18 mouse cellular contexts compared by ENCODE assay signal in genomic region chr3:101839327-101839726, GRCm38 (mm10). TPM values are rescaled to one million over a fixed set of nuclear protein-coding genes. Genes with fewer than 3 reads are reported as not detected.
DNase-seq lines count a peak whose midpoint lies in the region; ATAC-seq and TF ChIP-seq lines count a peak whose summit lies in the region.
"Had no signal": no experiment of that assay in that cellular context is flagged by ENCODE, and none has a peak within 500 bp of the region (broad histone marks: within the 10 kb centered on the region; RNA-seq: fewer than 3 reads in every experiment).

No protein-coding gene starts in this region.

- no peak overlapping the region for H3K4me2 ChIP-seq in heart, postnatal 0 days (ENCODE audit: low read depth, low read length)
- H3K4me2 ChIP-seq in liver, postnatal 0 days (ENCODE audit: low read depth, low read length): no peak overlapping the region
- H3K4me2 ChIP-seq: heart, embryonic 13.5 days; kidney, embryonic 15.5 days; limb, embryonic 12.5 days; midbrain, embryonic 12.5 days had no signal

- 83% methylated on average over 9 of the region's 9 CpGs for WGBS in heart, postnatal 0 days
- 83% methylated on average over 9 of the region's 9 CpGs for WGBS in liver, postnatal 0 days (ENCODE audit: insufficient replicate concordance)

- H3K4me3 ChIP-seq in heart, postnatal 0 days (ENCODE audit: low read depth, low read length): no peak overlapping the region
- H3K4me3 ChIP-seq in liver, postnatal 0 days (ENCODE audit: low read depth, low read length): no peak overlapping the region
- no peak overlapping the region for H3K4me3 ChIP-seq in E14TG2a.4 (replicated peaks; ENCODE audit: low read length)
- H3K4me3 ChIP-seq: forebrain, embryonic 10.5 days; heart, embryonic 13.5 days; kidney, embryonic 15.5 days; limb, embryonic 12.5 days; midbrain, embryonic 12.5 days had no signal

- peaks cover 11% of the 10 kb centered on the region; the same call in 1 of the 2 replicates for H3K4me1 ChIP-seq in heart, postnatal 0 days (ENCODE audit: control insufficient read depth, insufficient read depth)
- peaks cover 7% of the 10 kb centered on the region for H3K4me1 ChIP-seq in liver, postnatal 0 days (ENCODE audit: insufficient read depth)
- H3K4me1 ChIP-seq in E14TG2a.4 (replicated peaks; ENCODE audit: low read depth, low read length): peaks cover 23% of the 10 kb centered on the region

- no peaks in the 10 kb centered on the region for H3K36me3 ChIP-seq in heart, postnatal 0 days (replicated peaks; ENCODE audit: control insufficient read depth, insufficient read depth, low read length)
- H3K36me3 ChIP-seq in liver, postnatal 0 days (replicated peaks; ENCODE audit: insufficient read depth, low read length): no peaks in the 10 kb centered on the region
- no peaks in the 10 kb centered on the region for H3K36me3 ChIP-seq in E14TG2a.4 (ENCODE audit: insufficient read depth, low read length)
- H3K36me3 ChIP-seq: forebrain, embryonic 10.5 days; heart, embryonic 13.5 days; kidney, embryonic 15.5 days; limb, embryonic 12.5 days; midbrain, embryonic 12.5 days had no signal

- H3K27me3 ChIP-seq in heart, postnatal 0 days (ENCODE audit: control insufficient read depth, insufficient read depth, low read length): no peaks in the 10 kb centered on the region
- no peaks in the 10 kb centered on the region for H3K27me3 ChIP-seq in liver, postnatal 0 days (ENCODE audit: insufficient read depth, low read length)
- no peaks in the 10 kb centered on the region for H3K27me3 ChIP-seq in E14TG2a.4 (ENCODE audit: insufficient read depth, low read length)
- H3K27me3 ChIP-seq: heart, embryonic 13.5 days; kidney, embryonic 15.5 days; limb, embryonic 12.5 days; midbrain, embryonic 12.5 days had no signal

- ATAC-seq in heart, postnatal 0 days (ENCODE audit: insufficient read depth, low read depth): no peak
- ATAC-seq in liver, postnatal 0 days: no peak
- ATAC-seq: inflammation-experienced regulatory T-cells, adult 6 months had no signal

- DNase-seq in heart, postnatal 0 days (ENCODE audit: low spot score): no peak
- DNase-seq in heart, adult 11 months: no peak
- DNase-seq in liver, postnatal 0 days: no peak
- DNase-seq in liver: no peak
- DNase-seq in ZHBTc4 (ENCODE audit: low read depth, low spot score): peak; percentile 63
- no peak for DNase-seq in adrenal gland, postnatal 14 days
- no peak for DNase-seq in gastrocnemius, postnatal 4 days (ENCODE audit: low spot score in 2 of 2)
- DNase-seq: adrenal gland, postnatal 36 days; cerebellum, adult 9-10 months had no signal

- no peak for TF ChIP-seq EP300 in heart, postnatal 0 days (IDR thresholded peaks at IDR 0.05; ENCODE audit: low read depth)
- no peak for TF ChIP-seq EP300 in liver, postnatal 0 days (IDR thresholded peaks at IDR 0.05; ENCODE audit: low read depth)

- no peak overlapping the region for H3K9ac ChIP-seq in heart, postnatal 0 days (replicated peaks; ENCODE audit: low read depth, low read length)
- H3K9ac ChIP-seq in liver, postnatal 0 days (replicated peaks): no peak overlapping the region
- H3K9ac ChIP-seq: heart, embryonic 13.5 days; kidney, embryonic 15.5 days; limb, embryonic 12.5 days; midbrain, embryonic 12.5 days had no signal

- TF ChIP-seq CTCF in heart, postnatal 0 days (IDR thresholded peaks at IDR 0.05; ENCODE audit: low read depth): peak; percentile 5; the same call in 1 of the 2 replicates
- TF ChIP-seq CTCF in liver, postnatal 0 days (IDR thresholded peaks at IDR 0.05; ENCODE audit: low read depth): peak; percentile 35
- TF ChIP-seq CTCF in E14TG2a.4 (conservative IDR thresholded peaks at IDR 0.05; ENCODE audit: low read length): peak; percentile 88

- H3K27ac ChIP-seq in heart, postnatal 0 days (ENCODE audit: low read depth): no peak overlapping the region
- H3K27ac ChIP-seq in liver, postnatal 0 days (ENCODE audit: low read depth): no peak overlapping the region
- H3K27ac ChIP-seq: forebrain, embryonic 10.5 days; heart, embryonic 13.5 days; kidney, embryonic 15.5 days; limb, embryonic 12.5 days; macrophage; midbrain, embryonic 12.5 days had no signal

- H3K9me3 ChIP-seq in heart, postnatal 0 days (replicated peaks; ENCODE audit: control insufficient read depth, low read length): no peaks in the 10 kb centered on the region; the same call in 1 of the 2 replicates
- H3K9me3 ChIP-seq in liver, postnatal 0 days (ENCODE audit: low read length): no peaks in the 10 kb centered on the region
- H3K9me3 ChIP-seq in E14TG2a.4 (ENCODE audit: low read length): no peaks in the 10 kb centered on the region
- H3K9me3 ChIP-seq: heart, embryonic 13.5 days; kidney, embryonic 15.5 days; limb, embryonic 12.5 days; midbrain, embryonic 12.5 days had no signal

RNA-seq across cellular contexts. Expression of gene Mab21l3, which starts 9.4 kb away (rescaled TPM):
- total RNA-seq in heart, postnatal 0 days (2014; rRNA removed; ENCODE audit: low replicate concordance): 1.6 TPM in 1 of 2 replicates, not detected in the other
- polyA plus RNA-seq in heart, postnatal 0 days (2015; fragmentation: Nextera tagmentation; extraction: Ambion mirVana): 0.10 and 0.14 TPM in 2 replicates
- not detected in 2 replicates for polyA plus RNA-seq in liver, postnatal 0 days (2015; fragmentation: Nextera tagmentation; extraction: Ambion mirVana)
- total RNA-seq in adrenal gland, postnatal 14 days (2021): 0.11 and 0.41 TPM in 2 replicates
- under 1 TPM; 0.12 to 0.16 TPM for total RNA-seq in gastrocnemius, postnatal 4 days (2021)
- total RNA-seq: hematopoietic stem cell, adult 5-6 weeks had no signal

Comparison
In these comparisons a context has a peak if more than half of its experiments do, and no peak if none do; other contexts are left out.
1. CTCF ChIP-seq: peak in every context shown above with its lines; median percentile 88 in E14TG2a.4; 35 in liver, postnatal 0 days; 5 in heart, postnatal 0 days.